Mouse (Mus musculus) forebrain, embryonic 14.5 days (tissue): ENCODE data around the gene Gm11559. TPM values are rescaled to one million over a fixed set of nuclear protein-coding genes. Genes with fewer than 3 reads are reported as not detected.
"Not testable (repeated sequence)": the region's sequence is repeated elsewhere in the genome, so short reads cannot be mapped to it uniquely, and the experiment has no call there.

Experiments used
- ATAC-seq: fragments of 200-750 bp; cut with Nextera tagmentation; 2 replicates; pipeline ENCODE4 v1.8.0; 2017; ENCODE audit warnings: mild to moderate bottlenecking, moderate library complexity
- DNase-seq: peaks from one replicate; pipeline ENCODE4 v3.0.0-alpha.2; 2015; ENCODE audit warnings: low spot score
- H3K27ac ChIP-seq: fragments of 300-500 bp; sonication (generic); 2 replicates; pipeline ENCODE4 v1.5.1; 2014; ENCODE audit warnings: low read depth, mild to moderate bottlenecking, control low read depth, low read length, moderate library complexity
- H3K27me3 ChIP-seq: fragments of 300-500 bp; sonication (generic); replicated peaks from 2 replicates; pipeline ENCODE4 v1.6.1; 2014; ENCODE audit warnings: low read length, control low read depth, mixed read lengths; ENCODE audit not compliant: control insufficient read depth, insufficient read depth
- H3K36me3 ChIP-seq: fragments of 300-500 bp; sonication (generic); 2 replicates; pipeline ENCODE4 v1.6.1; 2014; ENCODE audit warnings: low read length, control low read depth; ENCODE audit not compliant: control insufficient read depth, insufficient read depth
- H3K4me1 ChIP-seq: fragments of 300-500 bp; sonication (generic); 2 replicates; pipeline ENCODE4 v1.6.1; 2014; ENCODE audit warnings: antibody characterized with exemption, low read length, control low read depth; ENCODE audit not compliant: control insufficient read depth, insufficient read depth
- H3K4me2 ChIP-seq: fragments of 300-500 bp; sonication (generic); 2 replicates; pipeline ENCODE4 v1.6.1; 2014; ENCODE audit warnings: mild to moderate bottlenecking, control low read depth, low read length
- H3K4me3 ChIP-seq: fragments of 300-500 bp; sonication (generic); 2 replicates; pipeline ENCODE4 v1.5.1; 2014; ENCODE audit warnings: low read depth, low read length, control low read depth
- H3K9ac ChIP-seq: fragments of 300-500 bp; sonication (generic); 2 replicates; pipeline ENCODE4 v1.6.1; 2014; ENCODE audit warnings: mild to moderate bottlenecking, low read length, control low read depth, moderate library complexity
- H3K9me3 ChIP-seq: fragments of 300-500 bp; sonication (generic); replicated peaks from 2 replicates; pipeline ENCODE4 v1.6.1; 2016; ENCODE audit warnings: low read length, control low read depth, mixed read lengths; ENCODE audit not compliant: control insufficient read depth
- WGBS: fragments of 180-500 bp; shearing (Covaris S2); extraction: QIAGEN DNeasy Blood & Tissue Kit; methylation state at CpG from one replicate; pipeline ENCODE4 v1.1.7; 2014; 5-methylcytosine and 5-hydroxymethylcytosine counted together
- polyA plus RNA-seq: library from polyadenylated mRNA; unstranded; fragments of >200 nt; fragmentation: Nextera tagmentation; extraction: Ambion mirVana; gene quantifications from 2 replicates; pipeline ENCODE4 v1.2.1, GENCODE M21; 2014

Gm11559 gene
- polyA plus RNA-seq, 1 experiment from 2014 or later = not detected

DNA sequence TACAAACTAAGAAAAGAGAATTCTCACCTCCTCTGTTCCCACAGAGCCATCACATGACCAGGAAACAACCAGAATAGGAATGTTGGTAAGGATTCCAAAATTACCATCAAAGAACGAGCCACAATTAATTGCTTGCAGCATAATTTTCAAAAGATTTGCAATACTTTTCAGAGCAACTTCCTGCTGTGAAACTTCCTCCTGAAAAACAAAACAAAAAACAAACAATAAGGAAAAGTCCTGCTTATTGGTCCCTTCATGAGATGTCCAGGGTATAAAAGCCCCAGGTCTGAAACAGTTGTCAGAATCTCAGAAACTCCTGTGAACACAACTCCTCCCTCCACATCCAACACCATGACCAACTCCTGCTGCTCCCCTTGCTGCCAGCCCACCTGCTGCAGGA is 8.8 kb downstream of the Gm11559 start, which contains the start of gene Krtap9-1:
TSS of gene Krtap9-1 (plus strand) at position 301 of the 400 bp plus-strand sequence.
- H3K4me1 ChIP-seq, H3K4me3 ChIP-seq, H3K36me3 ChIP-seq, H3K27ac ChIP-seq, H3K9me3 ChIP-seq, ATAC-seq, H3K27me3 ChIP-seq, H3K4me2 ChIP-seq, H3K9ac ChIP-seq, DNase-seq: not testable (repeated sequence)
- WGBS = 60% methylated on average over 1 of the region's 1 CpGs

DNA sequence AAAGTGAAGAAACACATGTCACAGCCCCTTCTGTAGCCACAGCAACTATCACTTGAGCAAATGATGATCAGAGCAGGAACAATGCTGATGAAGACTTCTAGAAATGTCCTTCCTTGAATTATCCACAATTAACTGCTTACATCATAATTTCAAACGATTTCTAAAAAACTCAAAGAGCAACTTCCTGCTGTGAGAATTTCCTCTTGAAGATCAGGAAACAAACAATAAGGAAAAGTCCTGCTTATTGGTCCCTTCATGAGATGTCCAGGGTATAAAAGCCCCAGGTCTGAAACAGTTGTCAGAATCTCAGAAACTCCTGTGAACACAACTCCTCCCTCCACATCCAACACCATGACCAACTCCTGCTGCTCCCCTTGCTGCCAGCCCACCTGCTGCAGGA is 14.6 kb downstream of the Gm11559 start, which contains the start of gene Gm11567:
TSS of gene Gm11567 (plus strand) at position 301 of the 400 bp plus-strand sequence.
- not testable (repeated sequence) for ATAC-seq, H3K4me1 ChIP-seq, H3K27ac ChIP-seq, H3K9ac ChIP-seq, H3K4me3 ChIP-seq, DNase-seq, H3K36me3 ChIP-seq, H3K4me2 ChIP-seq, H3K9me3 ChIP-seq, H3K27me3 ChIP-seq
- 42% methylated on average over 1 of the region's 1 CpGs for WGBS

DNA sequence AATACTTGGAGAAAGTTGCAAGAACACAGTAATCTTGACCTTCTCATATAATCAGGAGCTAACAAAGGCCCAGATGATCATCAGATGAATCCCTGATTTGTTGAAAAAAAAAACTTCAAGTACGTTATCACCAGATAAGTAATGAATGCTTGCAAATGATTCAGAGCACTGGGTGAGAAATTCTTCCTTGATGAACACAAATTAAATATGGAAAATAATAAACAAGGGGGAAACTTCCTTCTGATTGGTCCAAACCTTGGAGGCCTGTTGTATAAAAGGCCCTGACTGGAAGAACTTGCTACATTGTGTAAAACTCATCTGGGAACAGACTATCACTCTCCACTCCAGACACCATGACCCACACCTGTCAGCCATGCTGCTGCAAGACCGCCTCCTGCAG is 43.3 kb downstream of the Gm11559 start, which contains the start of gene Krtap31-1:
TSS of gene Krtap31-1 (plus strand) at position 301 of the 400 bp plus-strand sequence.
- Histone ChIP-seq H3K27ac (no peak within 1 kb of the TSS), H3K9me3 (no peaks in the 10 kb centered on the region), H3K27me3 (no peaks in the 10 kb centered on the region), H3K4me1 (no peaks in the 10 kb centered on the region), H3K4me2 (no peak within 1 kb of the TSS), H3K4me3 (no peak within 1 kb of the TSS), H3K36me3 (no peaks in the 10 kb centered on the region), H3K9ac (no peak within 1 kb of the TSS)
- ATAC-seq = no peak
- 85% methylated on average over 2 of the region's 2 CpGs for WGBS
- no peak for DNase-seq

DNA sequence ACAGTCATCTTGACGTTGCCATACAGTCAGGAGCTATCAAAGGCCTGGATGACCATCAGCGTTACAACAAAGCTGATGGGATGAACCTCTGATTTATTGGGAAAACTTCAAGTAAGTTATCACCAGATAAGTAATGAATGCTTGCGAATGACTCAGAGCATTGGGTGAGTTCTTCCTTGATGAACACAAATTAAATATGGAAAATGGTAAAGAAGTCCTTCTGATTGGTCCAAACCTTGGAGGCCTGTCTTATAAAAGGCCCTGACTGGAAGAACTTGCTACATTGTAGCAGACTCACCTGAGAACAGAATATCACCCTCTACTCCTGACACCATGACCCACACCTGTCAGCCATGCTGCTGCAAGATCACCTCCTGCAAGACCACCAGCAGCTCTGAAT is 50.2 kb downstream of the Gm11559 start, which contains the start of gene Gm11565:
TSS of gene Gm11565 (plus strand) at position 301 of the 400 bp plus-strand sequence.
- DNase-seq = no peak
- Histone ChIP-seq H3K4me3 (no peak within 1 kb of the TSS), H3K4me1 (no peaks in the 10 kb centered on the region), H3K36me3 (no peaks in the 10 kb centered on the region), H3K27me3 (no peaks in the 10 kb centered on the region), H3K9me3 (no peaks in the 10 kb centered on the region), H3K4me2 (no peak within 1 kb of the TSS), H3K27ac (no peak within 1 kb of the TSS), H3K9ac (no peak within 1 kb of the TSS)
- WGBS = 92% methylated on average over 3 of the region's 3 CpGs
- ATAC-seq = no peak

Other genes starting within 250 kb of the Gm11559 start
- not detected in 2 replicates for gene Krtap2-4, start 249.6 kb upstream of the Gm11559 start, polyA plus RNA-seq
- gene Gm11562, start 244.0 kb upstream of the Gm11559 start, polyA plus RNA-seq = not detected in 2 replicates
- not detected in 2 replicates for gene Krtap4-1, start 236.2 kb upstream of the Gm11559 start, polyA plus RNA-seq
- gene Krtap4-2, start 229.4 kb upstream of the Gm11559 start, polyA plus RNA-seq = not detected in 2 replicates
- not detected in 2 replicates for gene Krtap4-7, start 220.4 kb upstream of the Gm11559 start, polyA plus RNA-seq
- not detected in 2 replicates for gene Gm11555, start 214.2 kb upstream of the Gm11559 start, polyA plus RNA-seq
- not detected in 2 replicates for gene Gm11563, start 205.5 kb upstream of the Gm11559 start, polyA plus RNA-seq
- gene Krtap4-6, start 198.5 kb upstream of the Gm11559 start, polyA plus RNA-seq = not detected in 2 replicates
- not detected in 2 replicates for gene Gm14190, start 173.7 kb upstream of the Gm11559 start, polyA plus RNA-seq
- gene Gm14180, start 130.2 kb upstream of the Gm11559 start, polyA plus RNA-seq = not detected in 2 replicates
- gene Gm11595, start 91.6 kb upstream of the Gm11559 start, polyA plus RNA-seq = not detected in 2 replicates
- gene Krtap4-8, start 83.8 kb upstream of the Gm11559 start, polyA plus RNA-seq = not detected in 2 replicates
- not detected in 2 replicates for gene Krtap4-9, start 79.3 kb upstream of the Gm11559 start, polyA plus RNA-seq
- gene Gm11596, start 71.0 kb upstream of the Gm11559 start, polyA plus RNA-seq = not detected in 2 replicates
- gene Gm11569, start 65.5 kb upstream of the Gm11559 start, polyA plus RNA-seq = not detected in 2 replicates
- gene Gm11554, start 60.0 kb upstream of the Gm11559 start, polyA plus RNA-seq = not detected in 2 replicates
- gene Krtap4-13, start 54.6 kb upstream of the Gm11559 start, polyA plus RNA-seq = not detected in 2 replicates
- not detected in 2 replicates for gene Gm11564, start 48.8 kb upstream of the Gm11559 start, polyA plus RNA-seq
- gene 2300003K06Rik, start 26.4 kb upstream of the Gm11559 start, polyA plus RNA-seq = not detected in 2 replicates
- gene Krtap4-16, start 12.9 kb upstream of the Gm11559 start, polyA plus RNA-seq = not detected in 2 replicates
- gene Gm11568, start 6.6 kb upstream of the Gm11559 start, polyA plus RNA-seq = not detected in 2 replicates
- gene Krtap9-1, start 8.9 kb downstream of the Gm11559 start, polyA plus RNA-seq = not detected in 2 replicates
- not detected in 2 replicates for gene Gm11567, start 14.7 kb downstream of the Gm11559 start, polyA plus RNA-seq
- gene Krtap31-1, start 43.4 kb downstream of the Gm11559 start, polyA plus RNA-seq = not detected in 2 replicates
- gene Gm11565, start 50.3 kb downstream of the Gm11559 start, polyA plus RNA-seq = not detected in 2 replicates
- not detected in 2 replicates for gene Krtap31-2, start 71.8 kb downstream of the Gm11559 start, polyA plus RNA-seq
- not detected in 2 replicates for gene Krtap9-5, start 84.0 kb downstream of the Gm11559 start, polyA plus RNA-seq
- gene Krtap29-1, start 114.6 kb downstream of the Gm11559 start, polyA plus RNA-seq = not detected in 2 replicates
- gene Krtap16-1, start 122.1 kb downstream of the Gm11559 start, polyA plus RNA-seq = 0.09 TPM in 1 of 2 replicates, not detected in the other
- 0.30 TPM in 1 of 2 replicates, not detected in the other for gene Krtap17-1, start 129.5 kb downstream of the Gm11559 start, polyA plus RNA-seq
- gene Krt33a, start 151.7 kb downstream of the Gm11559 start, polyA plus RNA-seq = not detected in 2 replicates
- not detected in 2 replicates for gene Krt33b, start 165.4 kb downstream of the Gm11559 start, polyA plus RNA-seq
- gene Krt34, start 177.1 kb downstream of the Gm11559 start, polyA plus RNA-seq = not detected in 2 replicates
- gene Krt31, start 186.1 kb downstream of the Gm11559 start, polyA plus RNA-seq = not detected in 2 replicates
- not detected in 2 replicates for gene Krt32, start 223.8 kb downstream of the Gm11559 start, polyA plus RNA-seq
- not detected in 2 replicates for gene Krt35, start 231.8 kb downstream of the Gm11559 start, polyA plus RNA-seq
- not detected in 2 replicates for gene Krt36, start 241.2 kb downstream of the Gm11559 start, polyA plus RNA-seq